Mouse (Mus musculus) C2C12 (cell line): Measurements from ENCODE around the gene Upk3a.

Experiments
- CTCF ChIP-seq: IDR thresholded peaks from one replicate; pipeline ENCODE4 v1.5.1; 2011; ENCODE audit not compliant: control insufficient read depth, insufficient read depth, insufficient read length
- MAX ChIP-seq: IDR thresholded peaks from one replicate; pipeline ENCODE4 v1.6.1; 2011; ENCODE audit warnings: mild to moderate bottlenecking, control low read depth

GRCm38 (mm10) chr15:85015771-85016170 lies 1.2 kb upstream of the Upk3a start:
- TF ChIP-seq CTCF: no peak
- TF ChIP-seq MAX: no peak
